Mouse (Mus musculus) fat pad, adult 2 months (tissue): Measurements from ENCODE around the gene Acadl.

Experiments
- DNase-seq: peaks from one replicate; pipeline ENCODE4 v3.0.0-alpha.2; 2011; ENCODE audit warnings: low read depth, low spot score; ENCODE audit errors: extremely low read depth

Acadl gene

DNA sequence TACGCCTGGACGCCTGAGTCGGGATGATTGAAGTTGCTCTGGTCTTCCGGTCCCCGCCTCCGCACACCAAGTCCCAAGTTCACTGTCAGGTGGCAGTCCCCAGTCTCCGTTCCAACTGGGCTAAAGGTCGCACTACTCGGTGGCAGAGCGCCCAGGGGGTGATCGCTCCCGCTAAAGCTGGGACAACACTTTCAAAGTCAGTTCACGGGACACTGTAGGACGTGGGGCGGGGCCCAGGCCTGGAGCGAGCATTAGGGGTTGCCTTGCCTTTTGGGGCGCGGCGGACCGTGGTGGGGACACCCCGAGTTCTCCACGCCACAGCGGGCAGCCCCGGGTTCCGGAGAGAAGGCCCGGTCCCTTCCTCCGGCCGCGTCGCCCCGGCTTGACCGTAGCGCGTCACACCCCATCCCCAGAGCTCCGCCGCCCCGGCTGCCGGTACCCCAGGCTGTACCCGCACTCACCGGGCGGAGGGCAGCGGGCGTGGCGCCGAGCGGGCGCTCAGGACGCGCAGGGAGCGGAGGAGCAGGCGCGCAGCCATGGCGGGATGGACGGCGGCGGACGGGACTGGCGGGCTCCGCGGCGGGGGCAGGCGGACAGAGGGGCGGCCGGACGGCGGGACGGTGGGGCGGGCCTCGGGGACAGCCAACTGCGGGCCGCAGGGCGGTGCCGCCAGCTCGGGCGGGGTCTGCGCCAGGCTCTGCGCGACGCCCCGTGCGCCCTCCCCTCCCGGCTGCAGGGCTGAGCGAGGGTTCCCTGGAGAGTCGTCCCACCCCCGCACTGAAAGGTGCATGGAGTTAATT lies at the start of gene Acadl:
Acadl (minus strand) TSS at position 566 of the 800 bp plus-strand sequence.
- DNase-seq, result no peak

DNA sequence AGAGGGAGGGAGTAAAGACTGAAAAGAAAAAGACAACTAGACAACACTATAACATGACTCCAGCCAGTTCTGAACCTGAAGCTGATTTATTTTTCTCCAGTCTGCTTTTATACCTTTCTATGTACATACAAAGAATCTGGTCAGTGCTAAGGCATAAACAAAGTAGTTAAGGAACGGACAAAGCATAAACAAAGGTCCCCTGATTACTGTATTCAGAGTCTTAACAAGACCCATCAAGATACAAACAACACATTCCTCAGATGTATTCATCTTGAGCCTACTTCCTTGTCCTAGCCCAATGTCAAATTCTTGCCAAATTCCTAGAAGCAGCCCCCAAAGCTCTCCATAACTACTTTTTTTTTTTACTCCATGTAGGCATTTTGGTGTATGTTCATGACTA lies 49.2 kb upstream of the Acadl start:
- no peak for DNase-seq

DNA sequence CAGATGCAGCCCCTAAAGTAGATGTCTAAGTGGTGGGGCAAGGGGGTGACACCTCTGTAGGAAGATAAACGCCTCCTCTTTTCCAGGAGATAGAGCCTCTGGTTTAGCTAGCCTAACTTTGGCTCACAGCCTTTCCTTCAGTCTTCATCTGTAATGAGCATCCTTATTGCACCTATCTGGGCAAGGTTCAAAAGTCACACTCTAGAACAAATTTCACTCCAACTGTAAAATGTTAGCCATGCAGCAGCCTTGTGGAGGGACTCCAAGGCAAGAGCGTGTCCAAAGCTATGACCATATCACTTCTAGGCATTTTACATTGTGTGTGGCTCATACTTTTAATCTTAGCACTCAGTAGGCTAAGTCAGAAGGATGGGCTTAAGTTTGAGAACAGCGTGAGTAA lies 39.5 kb upstream of the Acadl start:
- no peak for DNase-seq

DNA sequence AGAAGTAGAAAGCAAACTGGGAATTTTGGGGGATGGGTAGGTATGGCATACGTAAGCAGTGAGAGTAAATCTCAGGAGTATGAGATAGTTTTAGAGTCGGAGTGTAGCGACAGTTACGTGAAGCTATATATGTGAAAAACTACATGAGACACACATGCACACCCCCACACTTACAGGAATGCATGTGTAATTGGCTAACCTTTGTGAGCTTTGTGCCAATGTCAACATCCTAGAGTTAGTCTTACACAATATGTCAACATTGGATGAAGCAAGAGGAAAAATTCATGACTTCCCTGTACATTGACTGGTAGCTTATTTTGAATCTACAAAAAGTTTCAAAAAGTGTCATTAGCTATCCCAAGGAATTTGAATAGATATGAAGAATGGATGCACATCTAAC lies 37.9 kb upstream of the Acadl start:
- DNase-seq, result peak; percentile 18

DNA sequence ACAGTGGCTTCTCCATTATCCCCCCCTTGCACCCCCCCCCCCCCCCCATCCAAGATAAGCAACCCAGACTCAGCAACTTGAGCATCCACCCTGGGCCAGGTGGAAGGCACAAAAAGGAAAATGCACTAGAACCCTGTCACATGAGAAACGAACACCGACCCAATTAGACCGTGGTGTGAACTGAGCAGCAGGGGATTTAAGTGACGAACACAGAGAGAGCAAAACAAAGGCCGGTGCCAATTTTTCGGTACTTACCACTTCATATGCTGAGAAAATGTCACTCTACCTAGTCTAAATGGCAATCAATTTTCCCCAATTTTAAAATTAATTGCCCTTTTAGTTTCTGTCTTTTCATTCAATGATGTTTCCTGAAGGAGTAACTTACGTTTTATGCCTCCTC lies 35.2 kb upstream of the Acadl start:
- no peak for DNase-seq

DNA sequence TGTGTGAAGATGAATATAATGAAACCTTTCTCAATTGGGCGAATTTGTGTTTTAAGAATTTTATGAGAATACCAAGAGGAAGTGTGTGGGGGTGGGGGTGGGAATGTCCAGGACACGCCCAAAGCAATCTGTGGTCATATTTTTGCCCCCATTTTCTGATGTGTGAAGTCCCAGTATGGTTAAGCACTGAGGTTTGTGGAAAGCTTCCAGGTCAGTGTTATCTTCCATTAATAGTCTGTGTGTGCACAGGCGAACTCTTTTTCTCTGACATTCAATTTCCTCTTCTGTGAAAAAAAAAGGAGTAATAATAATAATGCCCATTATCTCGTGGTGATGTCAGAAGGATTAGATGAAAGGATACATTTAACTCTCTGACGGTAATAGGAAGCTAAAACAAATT lies 33.5 kb upstream of the Acadl start:
- DNase-seq, result no peak

DNA sequence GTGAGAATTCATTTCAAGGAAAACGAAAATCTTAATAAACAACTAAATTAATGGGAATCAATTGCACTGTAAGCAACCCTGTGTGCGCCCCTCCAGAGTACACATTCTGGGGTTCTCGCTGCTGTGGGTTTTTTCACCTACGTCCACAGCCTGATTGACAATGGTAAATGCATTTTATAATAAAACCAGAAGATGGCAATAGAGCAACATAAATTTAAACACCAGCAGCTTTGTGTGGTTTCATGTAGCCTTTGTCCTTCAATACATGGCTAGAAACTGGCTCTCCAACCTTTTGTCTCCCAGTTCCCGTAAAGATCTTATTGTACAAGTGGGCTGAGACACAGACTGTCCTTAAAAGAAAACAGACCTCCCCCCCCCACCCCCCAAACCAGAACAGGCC lies 33.0 kb upstream of the Acadl start:
- no peak for DNase-seq

DNA sequence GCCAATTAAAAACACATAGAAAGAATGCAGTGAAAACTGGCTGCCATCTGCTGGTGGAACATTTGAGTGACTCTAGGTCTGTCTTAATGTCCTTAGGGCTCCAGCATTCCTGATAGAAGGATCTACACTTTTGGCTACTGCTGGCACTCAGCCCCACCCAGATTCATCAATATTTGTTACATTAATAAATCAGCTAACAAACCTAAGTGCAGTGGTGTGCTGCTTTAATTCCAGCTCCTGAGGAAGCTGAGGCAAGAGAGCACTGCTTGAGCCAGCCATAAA lies 32.7 kb upstream of the Acadl start:
- no peak for DNase-seq

DNA sequence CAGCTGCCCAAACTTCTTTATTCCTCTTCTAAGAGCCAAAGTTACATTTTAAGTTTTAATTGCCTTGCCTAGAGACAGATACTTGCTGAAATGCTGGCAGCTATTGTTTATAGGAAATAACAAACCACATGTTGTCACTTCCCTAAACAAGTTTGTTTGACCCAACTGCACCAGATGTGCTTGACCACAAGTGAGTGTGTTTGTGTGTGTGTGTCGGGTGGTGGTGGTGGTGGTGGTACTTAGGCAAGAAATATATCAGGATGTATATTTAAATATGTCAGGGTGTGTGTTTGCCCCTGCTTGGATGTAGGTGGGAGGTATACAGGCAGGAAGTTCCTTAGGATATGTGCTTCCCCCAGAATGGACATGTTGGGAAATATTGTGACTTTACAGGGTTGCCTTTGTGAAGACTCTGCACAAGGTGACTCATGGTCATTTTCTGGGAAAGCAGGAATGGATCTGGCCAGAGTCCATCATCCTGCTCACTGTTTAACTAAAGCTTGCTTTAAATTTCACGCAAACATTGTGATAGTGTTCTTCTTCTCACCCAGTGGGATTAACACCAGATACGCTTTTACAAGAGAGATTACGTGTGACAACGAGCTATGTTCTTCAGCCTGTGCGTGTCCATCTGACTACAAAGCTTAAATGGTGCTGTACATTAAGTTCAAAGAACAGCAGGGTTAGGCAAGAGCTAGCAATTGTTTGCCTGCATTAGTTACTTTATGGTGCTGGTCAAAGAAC lies 32.2 kb upstream of the Acadl start:
- no peak for DNase-seq

DNA sequence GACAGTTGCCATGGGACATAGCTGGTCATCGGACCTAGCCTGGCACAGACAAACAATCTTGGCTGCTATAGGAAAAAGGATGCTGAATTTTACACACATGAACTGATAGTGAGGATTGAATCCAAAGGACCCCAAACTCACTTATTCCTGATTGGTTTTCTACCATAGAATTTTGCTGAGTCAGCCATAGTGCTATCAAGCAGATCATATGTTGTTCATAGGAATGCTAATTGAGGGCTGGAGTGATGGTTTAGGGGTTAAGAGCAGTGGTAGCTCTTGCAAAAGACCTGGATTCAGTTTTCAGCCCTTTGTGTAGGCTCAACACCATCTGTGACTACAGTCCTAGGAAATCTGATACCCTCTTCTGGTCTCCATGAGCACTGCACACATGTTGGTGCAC lies 24.1 kb upstream of the Acadl start:
- DNase-seq, result no peak

DNA sequence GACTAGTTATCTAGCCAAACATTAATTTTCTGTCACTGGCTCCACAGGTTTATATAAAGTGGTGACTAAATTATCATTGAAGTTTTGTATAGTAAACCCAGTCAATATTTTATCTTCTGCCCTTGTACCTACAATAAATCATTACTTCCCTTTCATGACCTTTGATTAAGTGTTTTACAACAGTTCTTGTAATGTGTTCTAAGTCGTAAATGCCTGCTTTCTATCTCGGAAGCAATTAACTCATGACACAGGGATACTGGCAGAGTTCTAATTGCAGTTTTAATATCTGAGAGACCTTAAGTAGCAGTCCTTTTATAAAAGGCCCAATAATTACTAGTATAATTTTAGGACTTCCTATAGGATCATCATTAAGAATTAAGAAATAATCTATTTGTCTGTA lies 17.1 kb upstream of the Acadl start:
- DNase-seq, result no peak

DNA sequence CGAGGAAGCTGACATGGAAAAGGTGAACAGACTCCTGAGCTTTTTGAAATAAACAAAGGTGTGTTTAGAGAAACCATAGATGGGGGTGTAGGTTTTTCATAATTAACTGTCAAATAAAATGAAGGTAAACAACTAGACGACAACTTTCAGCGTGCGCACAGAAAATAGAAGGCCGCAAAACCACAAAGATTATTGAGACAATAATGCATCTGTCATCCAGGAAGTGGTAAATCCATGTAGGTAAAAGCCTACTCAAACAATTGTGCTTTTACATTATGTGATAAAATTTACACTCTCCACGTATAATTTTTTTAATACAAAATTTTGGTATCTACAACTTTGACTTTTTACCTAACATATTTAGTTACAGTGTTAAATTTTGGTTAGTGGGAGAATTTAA lies 11.7 kb upstream of the Acadl start:
- no peak for DNase-seq

DNA sequence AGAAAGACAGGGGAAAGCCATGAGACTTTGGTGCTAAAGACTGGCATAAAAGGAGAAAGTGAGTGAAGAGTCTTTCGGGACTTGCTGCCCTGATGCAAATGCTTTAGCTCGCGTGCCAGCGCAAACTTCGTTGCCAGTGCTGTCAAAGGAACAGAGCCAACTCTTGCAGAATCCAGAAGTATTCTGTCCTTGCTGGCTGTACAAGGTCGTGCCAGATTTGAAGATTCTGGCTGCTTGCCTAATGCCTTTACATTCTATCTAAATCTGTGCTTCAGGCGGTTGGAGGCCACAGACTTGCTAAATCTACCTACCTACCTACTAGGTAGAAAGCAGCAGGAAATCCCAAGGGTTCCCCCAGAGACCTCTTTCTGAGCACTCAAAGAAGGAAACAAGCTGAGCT lies 8.5 kb upstream of the Acadl start:
- peak; percentile 91 for DNase-seq

DNA sequence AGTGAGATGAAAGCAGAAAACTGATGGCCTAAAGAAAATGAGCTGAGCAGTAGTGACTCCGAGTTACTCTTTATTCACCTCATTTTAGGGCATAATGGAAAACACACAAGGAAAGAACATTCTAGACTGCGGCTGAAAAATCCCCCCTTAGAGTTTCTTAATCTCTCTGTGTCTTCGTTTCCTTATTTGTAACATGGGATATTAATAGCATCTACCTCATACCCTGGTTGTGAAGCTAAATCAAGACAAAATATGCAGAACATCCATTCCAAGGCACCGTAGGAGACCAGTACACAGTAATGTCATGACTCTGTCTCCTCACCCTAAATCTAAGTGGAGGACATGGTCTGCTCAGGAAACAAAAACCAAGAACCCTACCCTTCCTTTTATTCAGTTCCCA lies 2.6 kb upstream of the Acadl start:
- DNase-seq, result no peak

DNA sequence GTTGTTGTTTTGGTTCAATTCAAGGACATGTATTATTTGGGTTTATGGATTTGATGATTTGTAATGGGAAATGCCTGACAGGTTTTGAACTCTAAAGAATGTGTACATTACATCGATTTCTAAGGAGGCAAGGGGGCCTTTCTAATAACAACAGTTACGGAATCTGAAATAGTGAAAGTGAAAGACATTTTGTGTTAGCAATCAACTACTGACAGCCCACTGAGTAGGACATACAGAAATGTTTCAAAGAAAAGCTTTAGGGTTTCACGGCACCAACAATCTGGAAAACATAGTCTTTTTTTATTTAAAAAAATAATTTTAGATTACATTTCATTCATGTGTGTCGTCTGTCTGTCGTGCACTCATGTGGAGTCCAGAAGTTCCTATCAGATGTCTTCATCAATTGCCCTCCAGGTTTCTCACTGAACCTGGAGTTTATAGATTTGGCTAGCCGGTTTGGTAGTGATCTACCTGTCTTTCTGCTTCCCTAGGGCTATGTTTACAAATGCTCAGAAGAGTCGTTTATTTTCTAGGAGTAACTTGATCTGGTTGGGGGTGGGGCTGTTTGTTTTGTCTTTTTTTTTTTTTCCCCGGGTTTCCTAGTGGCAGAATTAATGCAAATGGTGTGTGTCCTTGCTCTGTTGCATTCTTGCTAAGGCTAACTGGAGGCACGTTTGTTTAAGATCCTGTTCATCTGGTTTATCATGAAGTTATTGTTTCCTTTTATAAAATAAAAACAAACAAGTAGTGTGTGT lies 841 bp upstream of the Acadl start:
- no peak for DNase-seq

DNA sequence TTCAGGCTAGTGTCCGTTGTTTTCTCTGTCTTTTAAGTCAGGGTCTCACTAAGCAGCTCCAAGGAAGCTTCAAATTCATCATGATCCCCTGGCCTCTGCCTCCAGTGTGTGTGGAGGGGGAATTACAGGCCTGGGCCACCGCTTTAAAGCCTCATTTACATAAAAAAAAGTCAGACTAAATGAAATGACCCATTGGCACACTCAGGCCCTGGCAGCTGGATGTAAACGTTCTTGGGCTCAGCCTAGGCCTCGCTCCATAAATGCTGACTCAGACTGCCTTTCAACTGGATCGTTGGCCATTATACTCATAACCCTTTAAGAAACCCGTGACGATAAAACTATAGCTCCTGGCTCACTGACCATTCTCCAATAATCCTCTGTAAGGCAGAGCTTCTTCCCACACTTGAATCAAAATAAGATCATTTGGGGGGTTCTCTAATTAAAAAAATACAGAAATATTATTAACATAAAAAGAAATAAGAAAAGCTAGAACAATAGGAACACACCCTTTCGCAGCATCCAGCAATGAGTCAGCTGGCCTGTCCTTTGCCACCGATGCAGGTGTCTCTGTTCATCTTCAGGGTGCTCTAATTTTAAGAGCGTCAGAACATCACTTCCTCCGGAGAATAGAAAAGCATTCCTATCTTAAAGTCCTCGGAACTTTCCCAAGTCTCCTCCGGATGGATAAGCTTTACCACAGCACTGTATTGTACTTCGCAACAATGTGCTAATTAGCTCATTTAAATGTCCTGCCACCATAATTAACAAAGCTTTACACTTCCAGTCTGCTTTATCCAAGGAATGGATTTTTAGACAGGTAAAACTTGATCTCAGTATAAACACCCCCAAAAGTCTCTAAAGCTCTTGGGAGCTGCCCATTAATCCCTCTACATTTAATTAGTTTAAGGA lies 1.1 kb downstream of the Acadl start:
- DNase-seq, result peak; percentile 68

DNA sequence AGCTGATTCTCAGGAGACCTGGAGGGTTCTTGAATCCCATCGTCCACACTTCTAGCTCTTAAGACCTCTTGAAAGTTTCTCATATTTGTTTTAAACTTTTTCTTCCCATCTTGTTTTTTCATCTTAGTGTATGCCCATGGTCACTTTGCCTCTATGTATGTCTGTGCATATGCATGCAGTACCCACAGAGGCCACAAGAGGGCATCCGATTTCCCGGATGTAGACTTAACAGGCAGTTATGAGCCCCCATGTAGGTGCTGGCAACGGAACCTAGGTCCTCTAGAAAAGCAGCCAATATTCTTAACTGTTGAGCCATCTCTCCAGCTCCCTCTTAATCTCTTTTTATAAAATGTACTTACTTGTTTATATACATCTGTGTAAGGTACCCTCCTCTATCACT lies 15.6 kb downstream of the Acadl start:
- DNase-seq, result no peak

DNA sequence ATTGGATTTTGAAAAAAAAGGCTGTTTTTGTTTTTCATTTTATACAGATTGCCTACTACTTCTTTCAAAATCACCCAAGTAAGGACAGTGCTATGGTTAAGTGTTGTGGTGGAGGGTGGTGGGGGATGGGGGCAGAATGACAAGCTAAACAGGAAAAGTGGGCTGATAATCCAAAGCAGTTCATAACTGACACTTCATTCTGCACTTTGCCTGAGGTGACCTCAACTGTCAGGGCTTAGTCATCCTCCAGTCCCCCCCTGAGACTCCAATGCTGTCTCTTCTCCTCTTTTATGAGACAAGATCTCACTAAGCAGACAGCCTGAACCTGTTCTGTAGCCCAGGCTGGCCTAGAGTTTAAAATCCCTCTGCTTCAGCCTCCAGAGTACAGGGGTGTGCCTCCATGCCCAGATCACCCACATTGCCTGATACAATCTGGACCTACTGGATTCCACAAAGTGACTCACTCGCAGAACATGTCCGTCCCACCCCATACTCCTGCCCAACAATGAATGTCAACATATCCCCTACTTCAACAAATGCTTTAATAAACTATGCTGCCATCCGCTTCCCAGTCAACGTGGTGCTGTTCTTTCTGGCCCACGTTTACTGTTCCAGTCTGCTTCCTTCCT lies 17.3 kb downstream of the Acadl start:
- DNase-seq, result no peak

DNA sequence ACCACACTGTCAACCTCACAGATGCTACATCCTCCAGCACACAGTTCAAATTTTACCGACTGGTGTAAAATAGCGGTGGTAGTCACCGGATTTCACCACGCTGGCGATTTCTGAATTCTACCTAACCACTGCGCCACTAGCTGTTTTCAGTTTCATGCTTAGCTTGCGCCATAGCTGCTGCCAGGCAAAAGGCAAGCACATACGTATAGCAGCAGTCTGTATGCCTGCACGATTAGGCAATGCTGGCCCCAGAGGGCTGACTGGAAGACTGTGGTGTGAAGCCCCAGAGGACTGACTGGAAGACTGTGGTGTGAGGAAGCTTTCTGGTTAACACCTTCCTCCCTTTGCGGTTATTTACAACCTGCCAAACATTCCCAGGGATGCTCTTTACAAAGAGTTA lies 21.1 kb downstream of the Acadl start:
- DNase-seq, result no peak

DNA sequence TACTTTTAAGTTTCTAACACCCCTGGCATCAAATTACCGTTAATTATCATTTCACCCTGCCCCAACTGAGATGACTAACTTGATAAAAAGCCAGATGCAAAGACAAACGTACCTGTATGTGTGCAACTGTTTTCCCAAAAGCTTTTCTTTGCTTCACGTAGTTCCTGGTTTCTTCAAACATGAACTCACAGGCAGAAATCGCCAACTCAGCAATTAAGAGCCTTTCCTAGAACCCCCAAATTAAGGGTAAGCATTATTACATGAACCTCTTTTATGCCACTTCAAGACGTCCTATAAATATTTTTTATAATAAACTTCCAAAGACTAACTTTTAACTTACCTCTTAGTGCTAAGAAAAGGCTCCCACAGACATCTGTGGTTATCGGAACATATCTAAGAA lies 21.6 kb downstream of the Acadl start:
- DNase-seq, result no peak
